Mouse (Mus musculus) lung, adult 2 months (tissue): ENCODE results near the gene Dhdh. TPM values are rescaled to one million over a fixed set of nuclear protein-coding genes. Genes with fewer than 3 reads are reported as not detected.
"Not testable (repeated sequence)": the region's sequence is repeated elsewhere in the genome, so short reads cannot be mapped to it uniquely, and the experiment has no call there.

Source experiments
- DNase-seq: peaks from one replicate; pipeline ENCODE4 v3.0.0; 2022
- H3K4me1 ChIP-seq: fragments of 200-500 bp; 2 replicates; pipeline ENCODE4 v1.6.1; 2011; ENCODE audit warnings: low read length; ENCODE audit not compliant: control insufficient read depth, insufficient read depth
- H3K4me3 ChIP-seq: fragments of 200-500 bp; replicated peaks from 2 replicates; pipeline ENCODE3; 2011; ENCODE audit warnings: low read depth, mild to moderate bottlenecking, control low read depth, low read length; ENCODE audit errors: extremely low read depth
- CTCF ChIP-seq: fragments of 200-500 bp; IDR thresholded peaks from 2 replicates; pipeline ENCODE4 v1.5.1; 2011; ENCODE audit warnings: mild to moderate bottlenecking, low read length, control low read depth; ENCODE audit not compliant: insufficient read depth
- POLR2A ChIP-seq: fragments of 200-500 bp; IDR thresholded peaks from 2 replicates; pipeline ENCODE4 v1.6.1; 2011; ENCODE audit warnings: low read depth, mild to moderate bottlenecking, control low read depth, low read length, borderline replicate concordance; ENCODE audit errors: extremely low read depth
- WGBS: fragments of 180-500 bp; shearing (Covaris S2); methylation state at CpG from one replicate; pipeline ENCODE4 v1.1.7; 2018; 5-methylcytosine and 5-hydroxymethylcytosine counted together
- polyA plus RNA-seq: library from polyadenylated mRNA; depleted of rRNA; stranded (reverse); fragments of >200 nt; gene quantifications from 2 replicates; pipeline ENCODE4 v1.2.3, GENCODE M21; 2012

Dhdh gene
- polyA plus RNA-seq, 1 experiment = 5.4 TPM

- DNase-seq = peak; percentile 33
- peak overlapping the region; percentile 94 for H3K4me3 ChIP-seq
- no peak for TF ChIP-seq CTCF
- TF ChIP-seq POLR2A = peak; percentile 45; the same call in 1 of the 2 replicates
- WGBS = 12% methylated on average over 12 of the region's 12 CpGs
- peaks cover 18% of the 10 kb centered on the region for H3K4me1 ChIP-seq
Measured at GRCm38 (mm10) chr7:45524841-45525621, 36.4 kb upstream of the Dhdh start.

GRCm38 (mm10) chr7:45523678-45524170, 35.1 kb upstream of the Dhdh start:
- no peak for TF ChIP-seq CTCF
- 0 out of 2 replicates have a peak, but pooled peaks have one; percentile 4 for TF ChIP-seq POLR2A
- Histone ChIP-seq H3K4me1 (peaks cover 18% of the 10 kb centered on the region), H3K4me3 (peak overlapping the region; percentile 22)
- no peak for DNase-seq
- 62% methylated on average over 13 of the region's 13 CpGs for WGBS

- TF ChIP-seq POLR2A (0 out of 2 replicates have a peak, but pooled peaks have one; percentile 7), CTCF (no peak)
- 58% methylated on average over 18 of the region's 18 CpGs for WGBS
- no peak for DNase-seq
- Histone ChIP-seq H3K4me3 (peak overlapping the region; percentile 19), H3K4me1 (peaks cover 18% of the 10 kb centered on the region)
Measured at GRCm38 (mm10) chr7:45522957-45523676, 34.5 kb upstream of the Dhdh start.

- WGBS = 58% methylated on average over 16 of the region's 16 CpGs
Measured at GRCm38 (mm10) chr7:45522194-45522752, 33.7 kb upstream of the Dhdh start.

GRCm38 (mm10) chr7:45521728-45522184, 33.2 kb upstream of the Dhdh start:
- DNase-seq = peak; percentile 85
- under 1% methylated on average over 28 of the region's 28 CpGs for WGBS
- peak overlapping the region; percentile 62 for H3K4me3 ChIP-seq
- H3K4me1 ChIP-seq = peaks cover 18% of the 10 kb centered on the region
- TF ChIP-seq CTCF (no peak), POLR2A (peak; percentile 69; the same call in 1 of the 2 replicates)

More at GRCm38 (mm10) chr7:45522194-45522752, 33.7 kb upstream of the Dhdh start:
- Histone ChIP-seq H3K4me3 (peak overlapping the region; percentile 62), H3K4me1 (peaks cover 18% of the 10 kb centered on the region)
- no peak for DNase-seq
- TF ChIP-seq CTCF (no peak), POLR2A (no peak)

GRCm38 (mm10) chr7:45520605-45521004, 32.0 kb upstream of the Dhdh start:
- Histone ChIP-seq H3K4me3 (no peak overlapping the region), H3K4me1 (peaks cover 18% of the 10 kb centered on the region)
- TF ChIP-seq POLR2A (no peak), CTCF (no peak)
- no peak for DNase-seq
- 91% methylated on average over 7 of the region's 7 CpGs for WGBS

GRCm38 (mm10) chr7:45519345-45520120, 30.9 kb upstream of the Dhdh start:
- WGBS = 69% methylated on average over 8 of the region's 8 CpGs
- peaks cover 12% of the 10 kb centered on the region for H3K4me1 ChIP-seq
- DNase-seq = no peak
- no peak for TF ChIP-seq POLR2A
- no peak for TF ChIP-seq CTCF
- no peak overlapping the region for H3K4me3 ChIP-seq

- no peak for DNase-seq
- Histone ChIP-seq H3K4me1 (peaks cover 10% of the 10 kb centered on the region), H3K4me3 (no peak overlapping the region)
- 93% methylated on average over 16 of the region's 16 CpGs for WGBS
- TF ChIP-seq POLR2A = no peak
- no peak for TF ChIP-seq CTCF
Measured at GRCm38 (mm10) chr7:45518618-45519017, 30.0 kb upstream of the Dhdh start.

- 52% methylated on average over 5 of the region's 5 CpGs for WGBS
- H3K4me1 ChIP-seq = not testable (repeated sequence)
Measured at GRCm38 (mm10) chr7:45516846-45517245, 28.2 kb upstream of the Dhdh start.

More at GRCm38 (mm10) chr7:45516846-45517245, 28.2 kb upstream of the Dhdh start:
- H3K4me3 ChIP-seq, DNase-seq: not testable (repeated sequence)
